Mouse (Mus musculus): ENCODE measurements around the gene Hecw2. TPM values are rescaled to one million over a fixed set of nuclear protein-coding genes. Genes with fewer than 3 reads are reported as not detected.

Gene Hecw2
- polyA plus RNA-seq, 1 experiment from 2014 or later: 0.99 TPM

DNA sequence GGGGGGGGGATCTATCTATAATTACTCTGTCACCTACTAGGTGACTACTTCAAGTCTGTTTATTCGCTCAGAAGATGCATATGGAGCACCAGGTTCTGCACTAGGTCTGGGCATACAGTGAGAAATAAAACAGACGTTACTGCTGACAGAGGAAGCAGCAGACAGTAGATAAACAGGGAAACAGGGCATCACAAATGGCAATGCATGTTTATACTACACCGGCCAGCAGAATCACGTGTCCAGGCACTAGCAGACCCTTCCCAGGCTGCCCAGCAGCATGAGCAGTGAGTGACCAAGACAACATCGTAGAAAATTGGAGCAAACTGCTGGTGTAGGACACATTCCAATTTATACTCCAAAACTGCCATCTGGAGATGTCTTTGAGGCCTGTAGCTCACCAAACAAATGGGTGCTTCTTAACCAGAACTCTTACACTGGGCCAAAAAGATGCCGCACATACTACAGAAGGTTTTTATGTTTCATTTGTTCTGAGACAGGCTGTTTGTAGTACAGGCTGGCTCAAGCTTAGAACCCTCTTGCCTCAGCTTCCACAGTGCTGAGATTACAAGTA, 41.7 kb downstream of the Hecw2 start:
- Histone ChIP-seq H3K9me3 (replicated peaks) (no peaks in the 10 kb centered on the region), H3K27ac (no peak overlapping the region), H3K9ac (no peak overlapping the region), H3K36me3 (no peaks in the 10 kb centered on the region), H3K4me3 (no peak overlapping the region), H3K4me1 (no peaks in the 10 kb centered on the region), H3K27me3 (replicated peaks) (no peaks in the 10 kb centered on the region), H3K4me2 (no peak overlapping the region)
- WGBS (ENCODE audit: insufficient replicate concordance): 62% methylated on average over 6 of the region's 6 CpGs
- no peak for ATAC-seq

DNA sequence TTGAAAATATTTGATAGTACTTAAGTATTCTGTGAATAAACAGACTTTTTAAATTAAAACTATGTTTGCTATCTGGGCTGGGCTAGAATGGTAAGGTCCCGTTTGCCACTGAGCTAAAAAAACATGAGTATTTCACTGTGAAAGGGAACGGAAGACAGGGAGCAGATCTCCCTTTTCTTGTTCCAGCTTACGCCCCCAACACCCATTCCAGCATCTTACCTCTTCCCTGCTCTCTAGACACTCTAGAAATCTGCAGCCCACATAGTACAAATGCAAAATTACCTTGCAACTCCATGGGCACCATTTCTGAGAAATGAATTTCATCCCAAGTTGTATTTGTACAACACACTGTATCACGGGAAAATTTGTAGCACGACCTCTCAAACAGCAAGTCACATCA, 49.9 kb downstream of the Hecw2 start:
- no peak for ATAC-seq
- 73% methylated on average over 5 of the region's 5 CpGs for WGBS (ENCODE audit: insufficient replicate concordance)
- H3K9ac ChIP-seq: no peak overlapping the region
- no peaks in the 10 kb centered on the region for H3K27me3 ChIP-seq (replicated peaks)
- H3K4me1 ChIP-seq: no peaks in the 10 kb centered on the region
- no peaks in the 10 kb centered on the region for H3K36me3 ChIP-seq
- no peak overlapping the region for H3K4me3 ChIP-seq
- no peak overlapping the region for H3K27ac ChIP-seq
- H3K9me3 ChIP-seq (replicated peaks): no peaks in the 10 kb centered on the region
- H3K4me2 ChIP-seq: no peak overlapping the region

DNA sequence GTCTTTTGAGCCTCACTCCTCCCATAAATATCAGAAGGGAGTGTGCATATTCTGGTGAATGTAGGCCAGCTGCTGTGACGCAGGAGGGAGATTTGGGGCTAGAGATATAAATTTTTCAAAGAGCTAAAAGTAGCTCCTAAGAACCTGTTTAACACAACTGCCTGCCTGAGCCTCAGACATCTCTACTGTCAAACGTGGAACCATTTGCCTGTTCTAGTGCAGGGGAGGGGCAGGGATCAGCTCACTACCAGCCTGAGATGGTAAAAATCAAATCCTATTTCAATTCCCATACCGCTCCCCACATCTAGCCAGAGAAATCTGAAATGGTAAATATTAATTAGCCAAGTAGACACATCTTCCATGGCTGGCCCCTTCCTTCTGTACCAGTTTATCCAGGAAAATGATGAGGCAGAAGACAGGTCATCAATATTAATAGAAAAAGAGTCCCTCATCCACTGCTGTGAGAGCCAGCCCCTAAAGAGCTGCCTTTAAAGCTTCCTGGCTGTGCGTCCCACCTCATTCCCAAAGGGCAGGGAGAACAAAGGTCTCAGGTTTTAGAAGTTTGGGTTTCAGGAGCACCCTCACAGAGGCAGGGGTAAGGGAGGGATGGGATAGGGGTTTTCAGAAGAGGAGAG, 61.0 kb downstream of the Hecw2 start:
- Histone ChIP-seq H3K36me3 (no peaks in the 10 kb centered on the region), H3K27ac (no peak overlapping the region), H3K9me3 (replicated peaks) (no peaks in the 10 kb centered on the region), H3K4me1 (no peaks in the 10 kb centered on the region), H3K27me3 (replicated peaks) (no peaks in the 10 kb centered on the region), H3K9ac (no peak overlapping the region), H3K4me2 (no peak overlapping the region), H3K4me3 (no peak overlapping the region)
- ATAC-seq: no peak
- 63% methylated on average over 4 of the region's 4 CpGs for WGBS (ENCODE audit: insufficient replicate concordance)

DNA sequence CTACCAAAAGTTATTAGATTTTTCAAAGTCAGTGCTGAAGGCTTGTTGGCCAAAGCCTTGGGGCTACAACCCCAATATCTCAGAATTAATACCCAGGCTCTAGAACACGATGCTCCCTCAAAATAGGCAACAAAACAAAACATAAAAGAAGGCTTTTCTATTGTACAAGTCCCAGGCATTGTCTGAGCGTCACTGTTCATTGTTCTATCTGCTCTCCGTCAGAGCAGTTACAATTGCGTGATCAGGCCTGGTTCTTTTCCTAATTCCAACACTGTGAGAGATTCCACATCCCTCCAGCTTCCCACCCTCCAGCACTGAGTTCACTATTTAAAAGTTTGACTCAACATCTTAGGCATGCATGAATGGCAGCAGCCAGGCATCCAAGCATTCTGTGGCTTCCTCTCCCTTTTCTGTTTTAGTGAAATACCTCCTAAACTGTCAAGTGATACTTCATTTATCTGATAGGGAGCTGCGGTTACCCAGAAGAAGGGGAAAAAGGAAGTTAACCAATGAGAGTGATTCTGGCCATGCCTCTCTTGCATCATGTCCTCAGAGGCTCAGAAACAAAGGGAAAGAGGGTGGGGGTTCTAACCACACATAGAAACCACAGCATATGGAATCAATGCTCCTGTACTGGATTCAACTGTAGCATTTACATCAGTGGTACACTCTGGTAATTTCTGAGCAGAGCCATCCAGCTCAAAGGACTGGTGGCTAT, 66.1 kb downstream of the Hecw2 start:
- Histone ChIP-seq H3K27ac (no peak overlapping the region), H3K4me3 (no peak overlapping the region), H3K9me3 (replicated peaks) (no peaks in the 10 kb centered on the region), H3K36me3 (no peaks in the 10 kb centered on the region), H3K4me2 (no peak overlapping the region), H3K9ac (no peak overlapping the region), H3K4me1 (no peaks in the 10 kb centered on the region), H3K27me3 (replicated peaks) (no peaks in the 10 kb centered on the region)
- WGBS (ENCODE audit: insufficient replicate concordance): 22% methylated on average over 5 of the region's 5 CpGs
- ATAC-seq: no peak

DNA sequence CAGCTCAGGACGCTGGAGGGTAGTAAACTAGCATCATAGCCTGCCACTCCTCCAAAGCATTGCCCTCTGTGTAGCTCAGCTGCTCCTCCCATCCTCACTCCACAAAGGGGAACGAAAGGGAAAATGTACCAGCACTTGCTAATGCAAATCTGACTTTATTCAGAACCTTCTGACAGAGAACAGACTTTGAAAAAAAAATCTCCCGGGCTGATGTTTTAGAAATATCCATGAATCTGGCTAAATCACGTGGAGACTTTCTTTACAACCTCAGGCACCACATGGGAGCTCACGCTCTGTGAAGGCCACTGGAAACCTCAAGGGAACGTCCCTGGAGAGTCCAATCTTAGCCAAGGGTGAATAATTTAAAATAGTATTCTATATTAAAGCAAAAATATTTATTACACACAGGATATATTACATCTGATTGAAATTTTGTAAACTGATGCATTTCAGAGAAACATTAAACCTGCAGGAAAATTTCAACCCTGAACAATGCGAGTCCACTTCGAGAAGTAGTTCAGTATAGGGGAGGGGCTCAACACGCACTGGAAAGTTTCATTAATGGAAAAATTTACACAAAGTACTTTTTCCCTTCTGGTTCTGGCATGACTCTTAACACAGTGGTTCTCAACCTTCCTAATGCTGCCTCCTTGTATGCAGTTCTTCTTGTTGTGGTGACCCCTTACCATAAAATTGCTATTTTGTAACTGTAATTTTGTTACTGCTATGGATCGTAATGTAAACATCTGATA, 67.8 kb downstream of the Hecw2 start:
- WGBS (ENCODE audit: insufficient replicate concordance): 65% methylated on average over 10 of the region's 10 CpGs
- ATAC-seq: no peak
- Histone ChIP-seq H3K4me3 (no peak overlapping the region), H3K9me3 (replicated peaks) (no peaks in the 10 kb centered on the region), H3K4me2 (no peak overlapping the region), H3K27ac (no peak overlapping the region), H3K27me3 (replicated peaks) (no peaks in the 10 kb centered on the region), H3K4me1 (no peaks in the 10 kb centered on the region), H3K36me3 (no peaks in the 10 kb centered on the region), H3K9ac (no peak overlapping the region)

DNA sequence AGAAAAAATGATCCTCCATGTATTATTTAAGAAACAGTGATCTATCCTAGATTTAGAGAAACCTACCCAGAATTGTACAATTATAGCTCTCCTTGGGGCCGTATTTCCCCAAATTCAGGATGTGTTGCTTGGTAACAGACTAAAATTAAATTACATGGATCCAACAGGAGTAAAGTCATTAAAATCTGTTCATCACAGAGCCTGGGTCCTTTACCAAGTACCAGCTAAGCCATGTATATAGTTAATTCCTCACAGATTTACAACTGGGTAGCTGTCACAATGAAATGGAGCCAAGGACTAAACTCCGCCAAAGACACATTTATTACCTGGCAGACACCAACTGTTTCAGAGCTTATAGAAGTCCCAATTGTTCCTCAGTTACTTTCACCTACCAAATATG, 72.4 kb downstream of the Hecw2 start:
- H3K4me2 ChIP-seq: no peak overlapping the region
- no peak overlapping the region for H3K9ac ChIP-seq
- no peak for ATAC-seq
- H3K9me3 ChIP-seq (replicated peaks): no peaks in the 10 kb centered on the region
- H3K27ac ChIP-seq: no peak overlapping the region
- no peak overlapping the region for H3K4me3 ChIP-seq
- 80% methylated on average over 2 of the region's 2 CpGs for WGBS (ENCODE audit: insufficient replicate concordance)
- no peaks in the 10 kb centered on the region for H3K4me1 ChIP-seq
- H3K27me3 ChIP-seq (replicated peaks): no peaks in the 10 kb centered on the region
- H3K36me3 ChIP-seq: no peaks in the 10 kb centered on the region

DNA sequence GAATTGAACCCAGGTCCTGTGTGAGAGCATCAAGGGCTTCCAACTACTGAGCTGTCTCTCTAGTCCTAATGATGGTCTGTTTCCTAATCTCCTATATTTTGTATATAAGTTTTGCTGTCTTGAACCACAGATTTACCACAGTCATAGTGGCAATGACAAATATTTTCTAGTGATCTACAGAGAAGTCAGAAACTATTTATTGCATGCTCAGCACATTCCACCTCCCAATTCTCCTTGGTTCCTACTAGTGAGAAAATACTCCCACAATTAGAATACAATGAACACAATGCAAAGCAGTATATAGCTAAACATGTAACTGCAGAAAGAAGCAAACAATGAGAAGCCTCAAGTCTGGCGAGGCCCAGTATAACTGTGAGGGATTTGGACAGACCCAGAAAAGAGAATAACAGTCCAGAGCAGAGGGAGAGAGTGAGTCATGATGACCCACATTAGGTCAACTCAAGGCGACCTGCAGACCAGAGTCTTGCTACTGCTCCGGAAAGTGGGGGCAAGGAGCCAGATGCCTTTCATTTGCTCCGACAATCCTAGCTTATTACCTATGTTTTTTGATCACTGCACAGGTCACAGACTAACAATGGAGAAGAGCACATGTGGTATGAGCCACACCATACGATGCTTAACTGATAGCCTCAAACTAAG, 73.8 kb downstream of the Hecw2 start:
- no peak for ATAC-seq
- Histone ChIP-seq H3K9me3 (replicated peaks) (no peaks in the 10 kb centered on the region), H3K4me1 (no peaks in the 10 kb centered on the region), H3K9ac (no peak overlapping the region), H3K4me2 (no peak overlapping the region), H3K36me3 (no peaks in the 10 kb centered on the region), H3K27ac (no peak overlapping the region), H3K4me3 (no peak overlapping the region), H3K27me3 (replicated peaks) (no peaks in the 10 kb centered on the region)
- WGBS (ENCODE audit: insufficient replicate concordance): 66% methylated on average over 5 of the region's 5 CpGs

DNA sequence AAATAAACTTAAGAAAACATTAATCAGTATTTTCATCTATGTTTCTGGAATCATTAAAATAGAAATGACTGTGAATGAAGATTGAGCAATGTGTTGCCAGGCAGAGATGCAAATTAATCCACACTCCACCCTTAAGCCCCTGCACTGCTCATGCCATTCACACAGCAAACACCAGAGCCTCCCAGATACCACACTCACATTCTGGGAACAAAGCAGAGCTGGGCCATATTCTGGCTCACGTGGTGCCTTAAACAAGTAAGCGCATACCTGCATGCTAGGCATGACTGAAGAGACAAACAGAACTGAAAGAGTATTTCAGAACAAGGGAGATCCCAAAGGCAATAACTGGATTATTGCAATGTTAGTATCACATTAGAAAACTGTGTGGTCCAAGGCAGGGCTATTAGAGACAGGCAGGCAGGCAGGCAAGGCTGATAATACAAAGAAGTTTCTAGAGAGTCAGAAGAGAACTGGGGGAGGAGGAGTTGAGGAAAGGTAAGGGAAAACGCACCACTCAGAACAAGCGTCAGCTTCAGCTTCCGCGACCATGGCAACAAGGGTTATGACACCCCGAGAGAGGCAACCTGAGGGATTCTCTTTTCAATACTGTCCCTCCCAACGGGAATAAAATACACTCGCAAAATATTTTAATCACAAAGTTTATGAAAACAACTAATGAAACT, 75.2 kb downstream of the Hecw2 start:
- Histone ChIP-seq H3K4me1 (no peaks in the 10 kb centered on the region), H3K27me3 (replicated peaks) (no peaks in the 10 kb centered on the region), H3K4me3 (no peak overlapping the region), H3K36me3 (no peaks in the 10 kb centered on the region), H3K9ac (no peak overlapping the region), H3K4me2 (no peak overlapping the region), H3K27ac (no peak overlapping the region), H3K9me3 (replicated peaks) (no peaks in the 10 kb centered on the region)
- ATAC-seq: no peak
- WGBS (ENCODE audit: insufficient replicate concordance): 71% methylated on average over 9 of the region's 9 CpGs

DNA sequence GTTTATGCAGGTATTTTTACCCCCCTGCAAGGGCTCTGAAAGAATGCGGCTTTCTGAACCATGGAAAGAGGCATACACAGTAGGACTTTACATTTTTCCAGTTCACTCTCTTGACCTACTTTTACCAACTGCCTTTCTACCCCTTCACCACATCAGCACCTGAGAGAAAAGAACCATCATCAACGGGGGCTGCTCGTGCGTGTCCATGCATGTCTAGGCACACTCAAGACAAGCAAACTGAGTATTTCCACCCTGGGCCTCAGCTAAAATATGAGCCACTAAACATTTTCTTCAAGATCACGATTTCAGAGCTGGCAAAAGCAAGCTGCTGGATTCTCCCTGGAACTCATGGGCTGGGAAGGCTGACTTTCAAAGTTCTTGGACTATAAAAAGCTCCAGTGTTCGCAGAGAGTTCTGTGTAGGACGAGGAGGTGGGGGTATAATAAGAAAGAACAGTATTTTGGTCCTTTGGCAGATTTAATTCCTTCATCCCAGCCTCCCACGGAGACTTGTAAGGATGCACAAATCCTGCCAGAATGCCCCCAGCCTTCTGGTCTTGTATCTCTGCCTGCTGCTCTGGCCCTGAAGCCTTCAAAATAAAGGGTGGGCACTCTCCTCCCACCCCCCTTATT, 76.5 kb downstream of the Hecw2 start:
- H3K4me2 ChIP-seq: no peak overlapping the region
- WGBS (ENCODE audit: insufficient replicate concordance): 58% methylated on average over 8 of the region's 8 CpGs
- no peak for ATAC-seq

DNA sequence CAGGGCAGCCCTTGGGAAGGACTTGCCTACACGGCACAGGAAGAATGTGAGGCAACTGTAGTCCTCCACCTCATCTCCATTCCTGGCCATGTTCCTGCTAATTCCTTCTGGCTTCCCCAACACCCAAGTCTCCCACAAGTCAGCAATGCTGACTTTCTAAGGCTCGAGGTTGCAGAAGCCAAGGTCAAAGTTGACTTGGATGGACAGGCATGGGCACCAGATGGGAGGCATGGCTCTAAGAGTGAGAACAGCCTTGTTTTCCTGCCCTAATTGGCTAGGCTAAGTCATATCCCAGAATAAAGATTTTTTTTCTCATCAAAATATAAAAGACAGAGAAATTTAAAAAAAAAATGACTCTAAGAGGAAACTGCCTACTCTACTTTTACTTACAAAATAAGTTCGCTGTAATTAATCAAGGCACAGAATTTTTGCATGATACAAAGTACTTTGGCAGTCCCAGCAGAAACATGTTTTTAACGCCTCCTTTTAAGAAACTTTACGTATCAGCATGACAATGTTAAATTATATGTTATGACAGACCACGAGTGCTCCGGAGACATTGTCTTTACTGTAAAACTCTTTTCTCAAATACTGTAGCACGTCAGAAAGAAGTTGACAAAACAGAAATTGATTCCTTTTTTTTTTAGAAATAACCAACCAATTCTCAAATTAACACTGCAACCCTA, 83.9 kb downstream of the Hecw2 start:
- Histone ChIP-seq H3K4me1 (no peaks in the 10 kb centered on the region), H3K9me3 (replicated peaks) (no peaks in the 10 kb centered on the region), H3K36me3 (no peaks in the 10 kb centered on the region), H3K27ac (no peak overlapping the region), H3K9ac (no peak overlapping the region), H3K27me3 (replicated peaks) (no peaks in the 10 kb centered on the region), H3K4me2 (no peak overlapping the region), H3K4me3 (no peak overlapping the region)
- no peak for ATAC-seq
- 62% methylated on average over 8 of the region's 8 CpGs for WGBS (ENCODE audit: insufficient replicate concordance)

More for the DNA sequence above, 76.5 kb downstream of the Hecw2 start:
- no peaks in the 10 kb centered on the region for H3K27me3 ChIP-seq (replicated peaks)
- no peak overlapping the region for H3K9ac ChIP-seq
- no peaks in the 10 kb centered on the region for H3K36me3 ChIP-seq
- H3K9me3 ChIP-seq (replicated peaks): no peaks in the 10 kb centered on the region
- H3K27ac ChIP-seq: no peak overlapping the region
- no peak overlapping the region for H3K4me3 ChIP-seq
- H3K4me1 ChIP-seq: no peaks in the 10 kb centered on the region

DNA sequence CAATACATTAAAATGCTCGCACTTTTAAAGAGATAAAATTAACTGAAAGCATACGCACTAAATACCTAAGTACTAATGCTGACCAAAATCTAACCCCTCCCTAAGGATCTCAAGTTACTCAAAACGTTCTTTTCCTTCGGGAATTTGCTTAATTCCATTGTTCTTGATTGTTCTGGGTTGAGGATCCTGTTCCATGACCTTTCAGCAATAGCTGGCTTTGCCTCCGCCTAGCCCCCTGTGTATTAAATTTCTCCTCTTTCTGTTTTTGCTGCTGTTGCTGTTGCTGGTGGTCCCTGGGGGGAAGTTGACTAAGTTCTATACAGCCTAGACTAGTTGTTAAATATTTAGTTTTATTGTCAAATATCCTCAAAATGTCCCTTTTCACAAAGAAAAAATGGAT, 85.7 kb downstream of the Hecw2 start:
- Histone ChIP-seq H3K9me3 (replicated peaks) (no peaks in the 10 kb centered on the region), H3K27ac (no peak overlapping the region), H3K4me1 (no peaks in the 10 kb centered on the region), H3K4me3 (no peak overlapping the region), H3K9ac (no peak overlapping the region), H3K27me3 (replicated peaks) (no peaks in the 10 kb centered on the region), H3K36me3 (no peaks in the 10 kb centered on the region), H3K4me2 (no peak overlapping the region)
- 57% methylated on average over 5 of the region's 5 CpGs for WGBS (ENCODE audit: insufficient replicate concordance)
- ATAC-seq: no peak

Measured in liver, embryonic 12.5 days (tissue).